Mouse (Mus musculus) testis, adult 2 months (tissue): ENCODE data around the gene Cfap57. TPM values are rescaled to one million over a fixed set of nuclear protein-coding genes. Genes with fewer than 3 reads are reported as not detected.

ENCODE experiments used
- H3K27ac ChIP-seq: fragments of 200-500 bp; 2 replicates; pipeline ENCODE4 v1.5.1; 2012; ENCODE audit warnings: low read depth, low read length; ENCODE audit not compliant: control insufficient read depth, insufficient read depth
- H3K27me3 ChIP-seq: fragments of 200-500 bp; 2 replicates; pipeline ENCODE4 v1.6.1; 2012; ENCODE audit warnings: mild to moderate bottlenecking, low read length, moderate library complexity; ENCODE audit not compliant: control insufficient read depth, insufficient read depth
- H3K36me3 ChIP-seq: fragments of 200-500 bp; 2 replicates; pipeline ENCODE4 v1.6.1; 2012; ENCODE audit warnings: mild to moderate bottlenecking, low read length; ENCODE audit not compliant: control insufficient read depth, insufficient read depth
- H3K4me1 ChIP-seq: fragments of 200-500 bp; 2 replicates; pipeline ENCODE4 v1.6.1; 2012; ENCODE audit warnings: low read length; ENCODE audit not compliant: control insufficient read depth, insufficient read depth
- H3K4me3 ChIP-seq: fragments of 200-500 bp; 2 replicates; pipeline ENCODE4 v1.5.1; 2012; ENCODE audit warnings: low read depth, mild to moderate bottlenecking, low read length, moderate library complexity, mixed read lengths; ENCODE audit not compliant: control insufficient read depth
- CTCF ChIP-seq: fragments of 200-500 bp; IDR thresholded peaks from 2 replicates; pipeline ENCODE4 v1.5.1; 2012; ENCODE audit warnings: low read depth, mild to moderate bottlenecking, inconsistent platforms, low read length, moderate library complexity; ENCODE audit not compliant: control insufficient read depth, insufficient read depth, insufficient replicate concordance
- POLR2A ChIP-seq: fragments of 200-500 bp; IDR thresholded peaks from 2 replicates; pipeline ENCODE4 v1.6.1; 2012; ENCODE audit warnings: low read depth, mild to moderate bottlenecking, inconsistent platforms, low read length, moderate library complexity; ENCODE audit not compliant: control insufficient read depth
- polyA plus RNA-seq: library from polyadenylated mRNA; depleted of rRNA; stranded (reverse); fragments of >200 nt; gene quantifications from 2 replicates; pipeline ENCODE4 v1.2.3, GENCODE M21; 2012; rRNA removed

The Cfap57 gene
- 53.3 and 55.1 TPM in 2 replicates for polyA plus RNA-seq

- Histone ChIP-seq H3K4me3 (peak within 1 kb of the TSS; percentile 89), H3K27ac (peak within 1 kb of the TSS; percentile 62), H3K4me1 (peaks cover 5% of the 10 kb centered on the region), H3K27me3 (no peaks in the 10 kb centered on the region), H3K36me3 (no peaks in the 10 kb centered on the region)
- TF ChIP-seq POLR2A (peak; percentile 28; the same call in 1 of the 2 replicates), CTCF (no peak)
Measured at GRCm38 (mm10) chr4:118620279-118620966, at the start of gene Cfap57, which contains the start of gene Ebna1bp2. Gene Cfap57 (minus strand): TSS chr4:118620777. Gene Ebna1bp2 (plus strand): TSS chr4:118620799.

GRCm38 (mm10) chr4:118658652-118659051 is 38.1 kb upstream of the Cfap57 start, which contains the start of gene Olfr62:
Gene Olfr62 (plus strand): TSS chr4:118658952.
- TF ChIP-seq POLR2A (no peak), CTCF (no peak)
- Histone ChIP-seq H3K4me1 (no peaks in the 10 kb centered on the region), H3K36me3 (no peaks in the 10 kb centered on the region), H3K4me3 (no peak within 1 kb of the TSS), H3K27me3 (no peaks in the 10 kb centered on the region), H3K27ac (no peak within 1 kb of the TSS)

DNA sequence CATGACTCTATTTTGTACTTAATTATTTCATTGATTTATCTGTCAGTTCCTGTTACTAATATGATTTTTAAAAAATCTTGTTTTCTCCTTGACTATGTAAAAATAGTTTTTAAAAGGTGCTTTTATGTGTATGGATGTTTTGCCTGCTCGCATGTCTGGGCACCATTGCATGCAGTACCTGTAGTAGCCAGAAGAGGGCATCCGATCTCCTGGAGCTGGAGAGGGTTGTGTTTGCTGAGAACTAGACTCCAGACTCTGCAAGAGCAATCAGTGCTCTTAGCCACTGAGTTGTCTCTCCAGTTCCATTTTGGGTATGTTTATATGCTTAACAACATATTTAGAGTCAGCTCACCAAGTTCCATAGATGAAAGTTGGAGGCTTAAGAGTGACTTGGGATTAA is 24.7 kb upstream of the Cfap57 start:
- H3K27ac ChIP-seq = no peak overlapping the region
- TF ChIP-seq POLR2A (no peak), CTCF (peak; percentile 78; the same call in 1 of the 2 replicates)
- peaks cover 8% of the 10 kb centered on the region for H3K4me1 ChIP-seq
- no peak overlapping the region for H3K4me3 ChIP-seq
- no peaks in the 10 kb centered on the region for H3K27me3 ChIP-seq
- H3K36me3 ChIP-seq = no peaks in the 10 kb centered on the region

DNA sequence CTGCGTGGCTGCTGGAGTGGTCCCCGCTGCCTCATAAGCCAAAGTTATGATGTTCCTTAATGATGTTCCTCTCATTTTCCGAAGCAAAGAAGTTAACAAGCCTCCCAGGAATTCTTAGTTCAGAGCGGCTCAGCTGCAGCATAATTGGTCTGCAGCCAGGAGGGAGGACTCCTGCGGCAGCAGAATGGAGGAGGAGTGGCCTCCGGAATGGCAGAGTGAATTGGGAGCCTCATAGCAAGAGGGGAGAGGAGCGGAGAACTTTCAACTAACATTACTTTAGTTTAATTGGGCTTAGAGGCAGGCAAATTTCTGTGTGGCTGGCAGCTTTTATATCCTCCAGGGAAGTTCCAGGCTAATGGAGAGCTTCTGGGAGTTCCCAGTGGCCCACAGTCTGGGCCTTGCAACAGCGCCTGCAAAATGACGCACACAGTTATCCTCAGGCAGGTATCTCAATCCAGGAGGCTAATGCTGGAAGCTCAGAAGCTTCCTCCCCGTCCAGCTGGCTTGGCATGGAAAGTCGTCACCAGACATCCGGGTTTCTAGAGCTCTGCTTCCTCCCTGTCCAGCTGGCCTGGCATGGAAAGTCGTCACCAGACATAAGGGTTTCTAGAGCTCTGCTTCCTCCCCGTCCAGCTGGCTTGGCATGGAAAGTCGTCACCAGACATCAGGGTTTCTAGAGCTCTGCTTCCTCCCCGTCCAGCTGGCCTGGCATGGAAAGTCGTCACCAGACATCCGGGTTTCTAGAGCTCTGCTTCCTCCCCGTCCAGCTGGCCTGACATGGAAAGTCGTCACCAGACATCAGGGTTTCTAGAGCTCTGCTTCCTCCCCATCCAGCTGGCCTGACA is 22.0 kb upstream of the Cfap57 start:
- no peaks in the 10 kb centered on the region for H3K36me3 ChIP-seq
- TF ChIP-seq CTCF (no peak), POLR2A (no peak)
- H3K27me3 ChIP-seq = no peaks in the 10 kb centered on the region
- H3K4me1 ChIP-seq = peaks cover 4% of the 10 kb centered on the region
- H3K27ac ChIP-seq = no peak overlapping the region
- H3K4me3 ChIP-seq = peak overlapping the region; percentile 54

DNA sequence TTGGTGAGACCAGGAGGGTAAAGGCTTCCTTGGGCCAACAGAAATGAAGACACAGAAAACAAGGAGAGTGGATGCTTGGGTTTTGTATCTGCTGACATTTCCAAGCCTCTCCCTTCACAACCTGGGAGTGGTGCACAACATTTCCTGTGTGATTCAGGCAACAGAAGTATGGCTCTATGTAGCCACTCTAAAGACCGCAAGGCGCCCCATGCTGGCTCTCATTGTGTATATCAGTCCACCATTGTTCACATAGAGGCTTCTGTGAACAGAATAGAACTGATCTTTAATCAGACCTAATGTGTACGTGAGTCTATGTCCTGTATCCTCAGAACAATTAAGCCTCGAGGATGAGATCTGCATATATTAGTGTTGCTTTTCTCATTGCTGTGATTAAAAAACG is 9.7 kb upstream of the Cfap57 start:
- Histone ChIP-seq H3K27me3 (no peaks in the 10 kb centered on the region), H3K4me3 (no peak overlapping the region), H3K4me1 (no peaks in the 10 kb centered on the region), H3K27ac (no peak overlapping the region), H3K36me3 (no peaks in the 10 kb centered on the region; the same call in 1 of the 2 replicates)
- TF ChIP-seq POLR2A = no peak
- TF ChIP-seq CTCF = no peak

DNA sequence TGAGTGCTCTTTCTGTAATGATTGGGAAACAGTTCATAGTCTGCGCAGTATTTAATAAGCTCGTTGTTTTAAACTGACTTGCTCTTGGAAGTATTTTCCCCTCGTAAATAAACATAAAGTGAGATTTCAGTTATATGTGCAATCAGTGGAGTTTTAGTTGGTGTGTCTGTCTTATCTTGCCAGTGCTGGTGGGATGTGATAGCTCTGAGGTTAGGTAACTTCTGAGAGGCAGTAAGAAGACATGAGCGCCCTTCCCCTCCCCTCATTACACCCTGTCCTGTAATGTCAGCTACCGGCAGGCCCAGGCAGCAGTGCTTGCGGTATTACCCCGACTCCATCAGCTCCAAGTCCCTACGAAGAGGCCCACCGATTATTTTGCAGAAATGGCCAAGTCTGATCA is 1.2 kb upstream of the Cfap57 start:
- H3K27me3 ChIP-seq = no peaks in the 10 kb centered on the region

GRCm38 (mm10) chr4:118620967-118621320 is 367 bp upstream of the Cfap57 start:
- peak overlapping the region; percentile 62 for H3K27ac ChIP-seq
- no peak; the same call in 1 of the 2 replicates for TF ChIP-seq POLR2A
- TF ChIP-seq CTCF = no peak
- no peaks in the 10 kb centered on the region for H3K27me3 ChIP-seq
- peak overlapping the region; percentile 89 for H3K4me3 ChIP-seq
- H3K36me3 ChIP-seq = no peaks in the 10 kb centered on the region; the same call in 1 of the 2 replicates
- peaks cover 5% of the 10 kb centered on the region for H3K4me1 ChIP-seq

More for the DNA sequence above, 1.2 kb upstream of the Cfap57 start:
- H3K4me3 ChIP-seq = peak overlapping the region; percentile 23; the same call in 1 of the 2 replicates
- peaks cover 5% of the 10 kb centered on the region for H3K4me1 ChIP-seq
- no peaks in the 10 kb centered on the region; the same call in 1 of the 2 replicates for H3K36me3 ChIP-seq
- H3K27ac ChIP-seq = no peak overlapping the region
- TF ChIP-seq CTCF (no peak), POLR2A (no peak)
